Mouse (Mus musculus) cerebellum, adult 8-10 months (tissue): Measurements from ENCODE around the gene Emg1.
"Not testable (repeated sequence)": the region's sequence is repeated elsewhere in the genome, so short reads cannot be mapped to it uniquely, and the experiment has no call there.

Source experiments
- DNase-seq: peaks from one replicate; pipeline ENCODE4 v3.0.0; 2022

The Emg1 gene

DNA sequence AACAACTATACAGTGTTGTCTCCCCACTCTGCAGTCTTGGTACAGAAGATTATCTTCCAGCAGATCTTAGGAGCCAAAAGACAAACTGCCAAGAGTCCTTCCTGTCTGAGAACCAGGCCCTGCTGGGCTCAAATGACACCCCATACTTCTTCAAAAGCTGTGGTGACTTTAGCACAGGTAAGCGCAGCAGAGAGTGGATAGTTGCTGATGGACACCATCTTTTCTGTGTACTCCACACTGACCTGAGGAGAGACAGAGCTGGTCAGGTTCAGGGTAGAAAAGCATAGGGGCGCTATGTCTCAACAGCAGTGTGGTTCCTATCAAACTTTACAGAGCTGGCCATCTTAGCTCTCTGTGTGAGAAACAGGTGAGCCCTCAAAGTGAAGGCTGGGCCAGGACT, 7.6 kb downstream of the Emg1 start:
- DNase-seq: no peak

DNA sequence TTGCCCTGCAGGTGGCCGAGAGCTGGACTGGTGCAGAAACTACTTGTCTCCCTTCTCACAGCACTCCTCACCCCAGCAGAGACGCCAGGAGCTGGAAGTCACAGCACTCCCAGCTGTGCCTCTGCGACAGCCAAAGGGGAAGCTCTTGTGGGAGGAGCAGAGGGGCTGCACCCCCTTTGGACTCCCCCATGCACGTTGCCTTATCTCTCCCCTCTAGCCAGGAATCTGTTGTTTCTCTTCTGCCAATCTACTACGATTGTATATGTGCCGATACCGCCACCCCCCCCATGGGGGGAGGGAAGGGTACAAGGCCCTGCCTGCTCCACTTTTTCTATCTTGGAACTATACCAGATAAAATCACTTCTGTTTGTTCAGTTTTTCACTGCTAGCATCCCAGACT, 8.2 kb downstream of the Emg1 start:
- DNase-seq: no peak

DNA sequence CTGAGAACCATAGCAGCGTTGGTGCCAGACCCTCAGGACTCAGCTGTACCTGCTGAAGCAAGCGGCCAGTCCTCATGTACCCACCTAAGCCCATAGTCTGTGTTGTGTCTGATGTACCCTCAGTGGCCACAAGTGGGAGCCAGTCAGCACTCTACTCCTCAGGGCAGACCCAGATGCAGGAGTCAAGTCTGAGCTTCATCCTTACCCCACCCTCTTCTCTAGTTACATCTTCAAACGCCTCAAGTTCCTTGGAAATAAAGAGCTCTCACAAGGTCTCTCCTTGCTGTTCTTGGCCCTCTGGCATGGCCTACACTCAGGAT, 9.2 kb downstream of the Emg1 start:
- DNase-seq: peak; percentile 63

DNA sequence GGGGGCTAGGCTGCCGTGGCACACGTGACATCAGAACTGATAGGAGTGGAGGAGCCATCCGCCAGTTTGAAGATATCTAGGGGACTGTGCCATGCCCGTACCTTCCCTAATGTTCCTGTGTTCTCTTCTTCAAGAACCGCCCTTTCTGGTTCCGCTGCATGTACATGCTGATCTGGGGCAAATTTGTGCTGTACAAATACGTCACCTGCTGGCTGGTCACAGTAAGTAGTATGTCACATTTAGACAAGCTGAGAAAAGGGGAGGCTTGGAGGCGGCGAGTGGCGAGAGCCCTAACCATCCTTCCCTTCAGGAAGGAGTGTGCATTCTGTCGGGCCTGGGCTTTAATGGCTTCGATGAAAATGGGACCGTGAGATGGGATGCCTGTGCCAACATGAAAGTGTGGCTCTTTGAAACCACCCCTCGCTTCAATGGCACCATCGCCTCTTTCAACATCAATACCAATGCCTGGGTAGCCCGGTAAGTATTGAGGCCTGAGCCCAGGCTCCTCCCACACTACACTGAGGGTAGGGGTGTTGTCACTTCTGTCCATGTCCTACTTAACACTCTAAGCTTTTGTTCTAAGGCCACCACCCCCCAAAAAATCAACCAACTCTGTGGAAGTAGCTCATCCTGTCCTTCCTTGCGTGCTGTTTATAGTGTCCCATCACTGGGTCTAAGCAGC, 9.7 kb downstream of the Emg1 start:
- DNase-seq: no peak

DNA sequence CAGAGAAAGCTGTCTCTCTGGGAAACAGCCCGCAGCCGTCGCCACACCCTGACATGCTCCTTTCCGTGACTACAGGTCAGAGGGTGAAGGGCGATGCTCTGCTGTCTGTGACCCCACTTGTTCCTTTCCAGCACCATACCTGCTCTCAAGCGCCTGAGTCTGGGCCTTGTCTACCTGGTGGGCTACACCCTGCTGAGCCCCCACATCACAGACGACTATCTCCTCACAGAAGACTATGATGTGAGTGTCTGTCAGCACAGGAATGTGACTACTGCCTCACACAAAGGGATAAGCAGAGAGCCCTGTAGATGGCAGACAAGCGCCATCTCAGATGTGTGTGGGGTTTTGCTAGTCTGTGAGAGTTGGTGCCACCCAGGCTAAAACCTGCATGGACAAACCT, 10.6 kb downstream of the Emg1 start:
- no peak for DNase-seq

DNA sequence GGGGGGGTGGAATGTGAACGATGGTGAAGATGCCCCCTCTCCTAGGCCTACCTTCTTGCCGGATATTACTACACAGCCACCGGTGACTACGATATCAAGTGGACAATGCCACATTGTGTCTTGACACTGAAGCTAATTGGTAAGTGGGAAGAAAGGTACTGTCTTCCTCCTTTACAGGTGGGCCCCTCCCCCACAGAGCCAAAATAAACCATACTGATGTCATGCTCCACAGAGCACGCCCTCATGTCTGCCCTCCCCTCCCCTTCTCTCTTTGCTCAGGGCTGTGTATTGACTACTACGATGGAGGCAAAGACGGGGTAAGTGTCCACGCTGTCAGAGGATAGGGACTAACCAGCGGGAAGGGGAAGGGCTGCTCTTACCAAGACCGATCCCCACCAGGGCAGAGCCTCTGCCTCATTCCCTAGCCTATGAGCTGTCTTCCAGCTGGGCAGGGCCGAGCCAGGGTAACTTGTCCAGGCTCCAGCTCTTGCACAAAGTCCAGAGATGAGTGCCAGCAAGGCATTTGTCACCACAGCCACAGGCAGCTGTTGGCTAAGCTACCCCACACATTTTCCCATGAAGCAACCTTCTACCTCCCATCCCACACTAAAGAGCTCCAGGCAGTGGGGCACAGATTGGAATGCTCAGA, 11.9 kb downstream of the Emg1 start:
- DNase-seq: peak; percentile 41

DNA sequence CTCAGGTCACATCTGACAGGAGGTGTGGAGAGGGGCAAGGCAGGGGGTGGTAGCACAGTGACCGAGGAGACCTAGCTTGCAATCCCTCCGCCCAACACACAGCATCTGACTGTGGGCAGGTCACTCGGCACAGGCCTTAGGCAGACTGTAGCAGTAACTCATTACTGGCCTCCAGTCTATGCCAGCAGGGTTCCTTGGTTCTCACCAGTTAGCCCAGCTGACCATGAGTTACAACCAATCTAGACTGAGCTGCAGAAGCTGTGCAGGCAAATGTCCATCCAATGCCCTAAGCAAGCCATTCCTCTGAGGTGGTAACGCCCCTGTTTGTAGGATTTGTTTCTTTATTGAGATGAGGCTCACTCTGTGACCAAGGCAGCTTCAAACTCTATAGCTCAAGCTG, 12.6 kb downstream of the Emg1 start:
- no peak for DNase-seq

DNA sequence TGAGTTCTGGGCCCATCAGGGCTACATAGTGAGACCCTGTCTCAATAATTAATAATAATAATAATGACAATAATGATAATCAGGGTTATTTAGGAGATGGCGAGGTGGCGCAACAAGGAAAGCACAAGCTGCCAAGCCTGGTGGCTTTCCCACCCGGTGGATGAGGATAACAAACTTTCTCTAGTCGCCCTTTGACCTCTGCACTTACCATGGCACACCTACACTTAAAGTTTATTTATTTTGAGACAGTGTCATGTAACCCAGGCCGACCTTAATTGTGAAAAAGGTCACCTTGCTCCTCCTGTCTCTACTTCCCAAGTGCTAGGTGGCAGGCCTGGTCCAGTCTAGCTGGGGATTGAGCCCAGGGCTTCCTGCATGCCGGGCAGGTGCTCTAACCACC, 13.2 kb downstream of the Emg1 start:
- DNase-seq: no peak

DNA sequence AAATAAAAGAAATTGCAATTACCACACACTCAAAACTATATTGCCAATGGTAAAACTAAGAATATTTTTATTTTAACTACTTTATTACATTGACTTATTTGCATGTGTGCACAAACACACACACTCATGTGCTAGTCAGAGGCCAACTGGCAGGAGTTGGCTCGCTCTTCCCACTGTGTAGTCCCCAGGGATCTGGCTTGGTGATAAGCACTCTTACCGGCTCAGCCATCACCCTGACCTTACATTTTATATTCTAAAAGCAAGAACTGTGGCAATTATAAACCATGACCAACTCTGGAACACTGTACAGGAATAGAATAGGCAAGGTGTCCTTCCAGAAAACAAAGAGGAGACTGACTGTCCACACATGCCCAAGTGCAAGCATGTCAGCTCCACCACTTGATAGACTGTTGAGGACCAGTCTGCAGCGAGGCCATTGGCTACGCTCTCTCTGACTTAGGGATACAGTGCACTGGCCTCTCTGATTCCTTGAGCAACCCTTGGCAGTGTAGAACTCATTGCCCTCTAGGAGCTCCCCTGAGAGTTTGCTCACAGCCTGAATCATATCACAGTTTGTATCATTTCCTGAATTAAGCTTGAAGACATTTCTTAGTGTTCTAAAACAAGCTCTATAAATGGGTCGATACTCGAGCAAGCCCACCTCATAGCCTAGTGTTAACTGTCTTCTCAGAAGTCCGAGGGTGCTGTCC, 15.4 kb downstream of the Emg1 start:
- DNase-seq: no peak

DNA sequence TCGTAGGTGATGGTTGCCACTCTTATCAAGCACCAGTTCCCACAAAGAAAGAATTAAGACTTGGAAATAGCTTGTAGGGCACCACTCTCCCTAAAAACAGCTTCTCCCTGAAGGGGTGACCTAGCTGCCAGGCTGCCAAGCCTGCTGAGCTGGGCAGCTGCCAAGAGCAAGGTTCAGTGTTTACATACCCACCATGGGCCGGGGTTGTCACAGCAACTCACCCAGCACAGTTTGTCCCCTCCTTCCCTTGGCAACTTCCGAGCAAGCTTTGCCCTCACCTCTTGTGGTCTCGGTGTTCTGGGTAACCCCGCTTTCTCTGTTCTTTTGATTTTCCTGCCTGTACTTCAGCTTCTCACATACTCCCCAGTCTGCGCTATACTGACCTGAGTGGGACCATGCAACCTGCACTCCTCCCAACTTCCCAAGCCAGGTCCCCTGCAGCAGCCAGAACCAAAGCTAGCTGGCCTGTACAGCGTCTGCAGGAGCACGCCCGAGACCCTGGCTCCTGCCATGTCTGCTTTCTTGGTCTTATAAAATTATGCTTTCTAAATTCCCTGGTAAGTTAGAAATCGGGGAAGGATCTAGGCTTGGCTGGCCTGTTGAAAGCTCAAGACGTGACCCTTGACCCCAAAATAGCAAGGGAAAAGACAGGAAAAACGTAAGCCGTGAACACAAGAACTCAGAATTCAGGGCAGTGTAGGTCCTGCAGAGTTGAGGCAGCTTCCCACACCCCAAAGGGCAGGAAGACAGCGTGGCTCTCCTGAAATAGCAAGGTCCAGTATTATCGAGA, 17.6 kb downstream of the Emg1 start:
- DNase-seq: peak; percentile 56

DNA sequence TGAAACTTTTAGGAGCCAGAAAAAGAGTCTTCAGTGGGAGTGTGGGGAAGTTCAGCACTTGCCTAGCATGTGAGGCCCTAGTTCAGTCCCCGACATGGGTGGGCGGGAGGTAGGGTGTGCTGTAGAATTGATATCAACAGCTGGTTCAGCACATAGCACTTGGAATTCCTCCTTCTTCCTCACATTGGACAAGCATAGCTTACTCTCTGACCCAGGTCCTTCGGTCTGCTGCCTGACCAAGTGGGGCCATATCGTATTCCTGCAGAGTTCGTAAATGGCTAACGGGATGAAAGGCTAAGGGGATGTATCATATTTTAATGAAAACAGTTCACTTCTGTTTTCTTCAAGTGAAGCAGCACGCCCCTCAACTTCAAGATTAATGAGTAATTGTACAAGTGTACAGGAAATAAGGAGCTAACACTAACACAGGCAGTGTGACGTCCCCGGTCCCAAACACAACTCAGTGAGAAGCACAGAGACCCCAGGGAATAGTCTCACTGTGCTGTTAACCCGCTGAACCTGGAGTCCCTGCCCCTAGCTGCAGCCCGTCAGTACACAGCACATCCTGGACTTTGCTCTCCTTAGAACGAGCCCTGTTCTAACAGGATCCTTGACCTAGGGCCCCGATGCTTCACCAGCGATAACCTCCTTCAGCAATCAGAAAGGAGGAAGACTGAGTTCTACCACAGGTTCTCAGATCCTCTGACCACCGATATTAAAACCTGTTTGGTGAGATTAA, 18.6 kb downstream of the Emg1 start:
- no peak for DNase-seq

DNA sequence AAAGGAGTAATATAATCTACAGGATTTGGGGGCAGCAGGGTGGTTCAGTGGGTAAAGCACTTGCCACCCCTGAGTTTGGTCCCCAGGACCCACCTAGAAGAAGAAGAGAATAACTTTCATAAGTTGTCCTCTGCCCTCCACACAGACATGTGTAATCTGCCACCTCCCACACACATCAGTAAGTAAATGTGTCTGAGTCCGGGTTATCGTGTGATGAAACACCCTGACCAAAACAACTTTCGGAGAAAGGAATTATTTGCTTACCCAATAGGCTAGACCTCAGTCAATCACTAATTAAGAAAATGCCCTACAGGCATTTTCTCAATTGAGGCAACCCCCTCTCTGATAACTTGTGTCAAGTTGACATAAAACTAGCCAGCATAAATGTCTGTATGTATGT, 21.5 kb downstream of the Emg1 start:
- no peak for DNase-seq

DNA sequence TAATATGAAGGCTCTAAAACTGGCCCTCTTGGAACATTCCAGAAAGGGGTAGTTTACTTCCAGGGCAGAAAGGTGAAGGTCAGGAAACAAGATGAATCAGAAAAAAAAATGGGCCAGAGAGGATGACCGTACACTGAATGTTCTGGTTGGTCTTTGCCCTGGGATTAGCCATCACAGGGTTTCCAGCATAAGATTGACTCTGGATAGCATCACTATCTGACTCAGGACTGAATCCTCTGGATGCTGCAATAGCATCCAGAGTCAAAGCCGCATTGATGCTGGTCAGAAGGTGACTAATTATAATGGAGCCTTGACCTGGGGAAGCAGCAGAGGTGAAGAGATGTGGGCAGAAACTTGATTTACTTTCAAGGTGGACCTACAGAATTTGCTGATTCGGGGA, 23.0 kb downstream of the Emg1 start:
- DNase-seq: no peak

DNA sequence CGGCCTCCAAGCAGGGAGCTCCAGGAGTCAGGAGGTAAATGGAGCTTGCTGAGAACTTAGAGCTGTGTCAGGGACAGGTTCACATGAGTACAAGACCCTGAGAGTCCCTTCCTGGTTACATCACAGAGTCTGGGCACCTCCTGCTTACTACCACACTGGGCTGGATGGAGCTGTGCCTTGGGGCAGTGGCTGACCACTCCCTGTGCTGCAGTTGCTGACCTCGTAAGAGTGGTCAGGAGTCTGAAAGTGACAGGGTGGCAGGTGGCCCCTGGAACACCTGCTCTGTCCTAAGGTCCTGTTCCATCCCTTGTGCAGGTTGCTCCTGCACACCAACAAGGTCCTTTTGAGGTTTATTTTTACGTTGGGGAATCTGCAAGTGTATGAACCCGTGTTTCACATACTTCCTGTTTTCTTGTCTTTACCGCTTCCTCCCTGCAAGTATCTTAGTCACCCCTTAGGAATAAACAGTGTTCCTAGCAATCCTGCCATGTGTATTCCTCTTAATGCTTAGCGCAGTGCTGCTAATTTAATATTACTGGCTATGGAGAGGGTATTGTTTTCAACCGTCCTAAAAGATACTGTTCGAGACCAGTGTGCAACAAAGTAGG, 23.7 kb downstream of the Emg1 start:
- no peak for DNase-seq

DNA sequence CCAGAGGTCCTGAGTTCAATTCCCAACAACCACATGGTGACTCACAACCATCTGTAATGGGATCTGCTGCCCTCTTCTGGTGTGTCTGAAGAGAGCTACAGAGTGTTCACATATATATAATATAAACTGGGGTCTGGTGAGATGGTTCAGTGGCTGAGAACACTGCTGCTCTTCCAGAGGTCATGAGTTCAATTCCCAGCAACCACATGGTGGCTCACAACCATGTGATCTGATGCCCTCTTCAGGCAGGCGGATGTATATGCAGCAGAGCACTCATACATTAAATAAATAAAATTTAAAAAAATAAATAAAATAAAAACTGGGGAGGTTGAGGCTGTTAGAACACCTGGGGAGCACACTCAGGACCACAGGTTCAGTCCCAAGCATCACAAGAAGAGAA, 25.3 kb downstream of the Emg1 start:
- not testable (repeated sequence) for DNase-seq

DNA sequence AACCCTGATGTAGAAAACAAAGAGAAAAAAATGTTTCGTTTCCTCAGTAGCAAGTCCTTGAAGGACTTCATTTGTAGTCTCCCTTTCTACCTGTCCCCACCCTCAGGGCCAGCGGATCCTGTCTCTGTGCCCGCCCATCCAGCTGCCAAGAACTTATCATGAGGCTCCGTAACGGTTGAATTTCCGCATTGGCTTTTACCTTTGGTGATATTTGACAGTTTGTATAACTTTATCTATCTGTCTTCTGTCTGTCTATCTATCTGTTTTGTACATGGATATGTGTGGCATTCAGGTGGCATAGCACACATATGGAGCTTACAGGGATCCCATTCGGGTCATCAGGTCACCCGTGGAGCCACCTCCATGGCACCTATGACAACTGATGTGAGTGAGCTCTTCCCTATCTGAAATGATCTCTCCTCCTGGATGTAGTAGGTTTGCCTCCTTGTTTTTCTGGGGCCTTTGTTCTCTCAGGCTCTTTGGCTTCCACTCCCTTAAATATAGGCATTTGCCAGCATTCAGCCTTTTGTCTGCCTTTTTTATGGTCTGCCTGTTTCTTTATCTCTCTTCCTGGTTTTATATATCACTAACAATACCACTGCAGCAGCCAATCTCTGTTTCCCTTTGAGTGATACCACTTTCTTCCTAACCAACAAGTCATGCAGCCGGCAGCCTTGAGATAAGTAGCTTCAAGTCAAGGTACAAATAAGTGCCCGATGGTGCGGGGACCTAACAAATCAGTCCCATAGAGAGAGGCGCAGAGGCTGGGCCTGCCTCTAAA, 26.2 kb downstream of the Emg1 start:
- DNase-seq: no peak

DNA sequence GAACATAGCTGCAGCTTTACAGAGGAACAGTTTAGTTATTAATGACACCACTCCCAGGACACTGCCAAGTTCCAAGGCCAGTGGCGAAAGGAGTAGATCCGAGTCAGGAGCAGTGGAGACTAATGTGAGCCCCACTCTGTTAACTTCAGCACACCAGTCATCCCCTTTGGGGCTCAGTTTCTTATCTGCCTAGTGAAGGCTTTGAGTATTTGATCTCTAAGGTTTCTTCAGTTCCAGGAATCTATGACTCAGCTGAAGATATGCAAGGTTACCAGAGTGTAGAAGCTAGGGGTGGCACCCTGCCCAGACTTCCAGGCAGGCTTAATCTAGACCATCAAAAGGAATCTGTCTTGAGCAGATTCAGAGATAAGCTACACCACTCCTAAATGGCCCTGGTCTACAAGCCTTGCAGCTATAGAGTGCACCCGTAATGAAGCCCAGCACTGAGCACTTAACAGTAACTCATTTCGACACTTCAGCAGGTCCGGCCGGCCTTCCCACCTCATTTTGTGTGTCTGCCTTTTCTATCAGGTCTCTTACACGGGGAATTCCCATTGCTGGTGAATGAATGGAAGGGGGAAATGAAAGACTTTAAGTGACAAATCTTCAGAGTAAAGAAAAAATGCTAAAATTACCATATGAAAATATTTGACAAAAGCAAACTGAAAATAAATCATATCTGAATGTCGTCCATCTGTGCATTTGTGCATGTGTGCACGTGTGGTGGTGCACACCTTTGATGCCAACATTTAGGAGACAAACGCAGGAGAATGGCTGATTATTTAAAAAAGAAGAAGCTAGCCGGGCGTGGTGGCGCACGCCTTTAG, 28.2 kb downstream of the Emg1 start:
- DNase-seq: no peak

DNA sequence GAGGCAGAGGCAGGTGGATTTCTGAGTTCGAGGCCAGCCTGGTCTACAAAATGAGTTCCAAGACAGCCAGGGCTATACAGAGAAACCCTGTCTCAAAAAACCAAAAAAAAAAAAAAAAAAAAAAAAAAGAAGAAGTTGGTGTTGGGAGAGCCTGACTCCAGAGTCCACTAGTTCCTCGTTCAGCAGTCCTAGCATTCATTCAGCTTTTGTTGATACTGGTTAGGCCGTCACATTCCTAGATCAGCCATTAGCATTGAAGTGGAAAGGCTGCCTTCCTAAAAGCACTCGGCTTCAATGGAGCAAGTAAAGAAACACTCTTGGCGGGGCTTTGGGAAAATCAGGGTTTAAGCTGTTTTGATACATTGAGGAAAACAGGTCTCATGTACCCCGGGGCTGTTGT, 29.7 kb downstream of the Emg1 start:
- DNase-seq: not testable (repeated sequence)

DNA sequence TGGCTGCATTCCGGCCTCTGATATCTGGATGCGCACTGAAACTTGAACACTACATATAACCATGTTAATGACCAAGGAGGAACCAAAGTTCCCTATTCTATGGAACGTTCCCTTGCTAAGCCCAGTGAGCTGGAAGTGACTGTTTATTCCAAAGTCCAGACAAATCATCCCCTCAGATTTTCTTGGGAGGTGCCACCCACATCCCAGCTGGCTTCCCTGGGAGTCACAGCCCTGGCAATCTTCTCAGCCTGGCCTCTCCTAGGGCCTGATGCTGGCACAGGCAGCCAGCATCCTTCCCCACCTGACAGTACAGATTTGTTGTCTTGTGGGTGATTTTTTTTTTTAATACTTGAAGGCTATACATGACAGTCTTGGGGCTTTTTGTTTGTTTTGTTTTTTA, 32.5 kb downstream of the Emg1 start:
- DNase-seq: no peak

DNA sequence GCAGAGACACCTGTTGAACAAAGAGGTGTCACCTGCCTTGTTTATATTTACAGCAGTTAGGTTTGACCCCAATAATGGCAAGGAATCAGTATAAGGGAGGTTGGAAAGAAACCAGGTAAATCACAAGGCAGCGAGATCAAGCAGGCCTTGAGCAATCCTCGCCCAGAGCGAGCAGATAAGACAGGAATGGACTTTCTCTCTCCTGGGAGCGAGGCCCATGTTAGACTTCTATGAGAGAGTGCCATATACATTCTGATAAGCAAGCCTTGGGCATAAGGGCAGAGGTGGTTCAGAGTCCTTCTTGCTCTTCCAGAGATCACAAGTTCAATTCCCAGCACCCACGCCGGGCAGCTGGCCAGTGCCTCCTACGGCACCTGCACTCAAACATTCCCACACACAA, 33.2 kb downstream of the Emg1 start:
- no peak for DNase-seq

DNA sequence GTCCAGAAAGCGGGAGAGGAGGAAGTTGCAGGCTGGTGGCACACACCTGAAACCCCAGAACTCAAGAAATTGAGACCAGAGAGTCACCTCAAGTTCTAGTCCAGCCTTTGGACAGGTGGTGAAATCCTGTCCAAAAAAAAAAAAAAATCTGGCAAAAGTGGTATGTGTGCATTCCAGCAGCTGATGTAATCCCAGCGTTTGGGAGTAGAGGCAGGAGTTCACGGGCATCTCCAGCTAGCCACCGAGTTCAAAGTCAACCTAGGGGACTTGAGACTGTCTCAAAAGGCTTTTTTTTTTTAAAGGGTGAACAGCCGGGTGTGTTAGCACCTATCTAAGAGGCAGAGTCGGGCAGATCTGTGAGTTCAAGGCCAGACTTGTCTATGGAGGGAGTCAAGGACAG, 35.8 kb downstream of the Emg1 start:
- DNase-seq: no peak
